Mouse (Mus musculus) cerebellum, adult 11-12 months (tissue): Measurements from ENCODE around the gene Hbb-bt.
"Not testable (repeated sequence)": the region's sequence is repeated elsewhere in the genome, so short reads cannot be mapped to it uniquely, and the experiment has no call there.

Experiments used
- DNase-seq: peaks from one replicate; pipeline ENCODE4 v3.0.0; 2022

Hbb-bt gene

GRCm38 (mm10) chr7:103813766-103814165 is at the start of gene Hbb-bt:
Gene Hbb-bt, minus strand, starts transcription at chr7:103813996.
- no peak for DNase-seq

- no peak for DNase-seq
Observed at GRCm38 (mm10) chr7:103861531-103861930, 47.7 kb upstream of the Hbb-bt start.

- DNase-seq: no peak
Observed at GRCm38 (mm10) chr7:103860855-103861254, 47.1 kb upstream of the Hbb-bt start.

GRCm38 (mm10) chr7:103859076-103859475 is 45.3 kb upstream of the Hbb-bt start:
- no peak for DNase-seq

GRCm38 (mm10) chr7:103854669-103855068 is 40.9 kb upstream of the Hbb-bt start:
- no peak for DNase-seq

- no peak for DNase-seq
Observed at GRCm38 (mm10) chr7:103853090-103853489, 39.3 kb upstream of the Hbb-bt start, which contains the start of gene Hbb-y. Gene Hbb-y, minus strand, starts transcription at chr7:103853216.

GRCm38 (mm10) chr7:103844525-103845325 is 30.9 kb upstream of the Hbb-bt start:
- DNase-seq: no peak

GRCm38 (mm10) chr7:103843034-103843433 is 29.2 kb upstream of the Hbb-bt start, which contains the start of gene Hbb-bh1:
Gene Hbb-bh1, minus strand, starts transcription at chr7:103843164.
- no peak for DNase-seq

GRCm38 (mm10) chr7:103840268-103840667 is 26.5 kb upstream of the Hbb-bt start, which contains the start of gene Hbb-bh2:
Gene Hbb-bh2, minus strand, starts transcription at chr7:103840520.
- DNase-seq: no peak

GRCm38 (mm10) chr7:103827808-103828207 is 14.0 kb upstream of the Hbb-bt start, which contains the start of gene Hbb-bs:
Gene Hbb-bs, minus strand, starts transcription at chr7:103828096.
- DNase-seq: no peak

- DNase-seq: not testable (repeated sequence)
Observed at GRCm38 (mm10) chr7:103827139-103827538, 13.3 kb upstream of the Hbb-bt start.

GRCm38 (mm10) chr7:103826255-103826887 is 12.6 kb upstream of the Hbb-bt start:
- DNase-seq: no peak

- DNase-seq: no peak
Observed at GRCm38 (mm10) chr7:103825536-103826254, 11.9 kb upstream of the Hbb-bt start.

- DNase-seq: no peak
Observed at GRCm38 (mm10) chr7:103824597-103824996, 10.8 kb upstream of the Hbb-bt start.

GRCm38 (mm10) chr7:103815085-103815484 is 1.3 kb upstream of the Hbb-bt start:
- not testable (repeated sequence) for DNase-seq

- DNase-seq: not testable (repeated sequence)
Observed at GRCm38 (mm10) chr7:103813152-103813551, 644 bp downstream of the Hbb-bt start.

- DNase-seq: no peak
Observed at GRCm38 (mm10) chr7:103812174-103812573, 1.6 kb downstream of the Hbb-bt start.

- DNase-seq: no peak
Observed at GRCm38 (mm10) chr7:103811223-103811845, 2.5 kb downstream of the Hbb-bt start.

GRCm38 (mm10) chr7:103810746-103811145 is 3.0 kb downstream of the Hbb-bt start:
- no peak for DNase-seq

GRCm38 (mm10) chr7:103810296-103810695 is 3.5 kb downstream of the Hbb-bt start:
- no peak for DNase-seq

GRCm38 (mm10) chr7:103809801-103810155 is 4.0 kb downstream of the Hbb-bt start:
- no peak for DNase-seq

GRCm38 (mm10) chr7:103808971-103809800 is 4.6 kb downstream of the Hbb-bt start:
- no peak for DNase-seq
